Mouse (Mus musculus): Measurements from ENCODE around the gene Slc39a11. TPM values are rescaled to one million over a fixed set of nuclear protein-coding genes. Genes with fewer than 3 reads are reported as not detected.

Gene Slc39a11
- polyA plus RNA-seq, 1 experiment from 2014 or later: 21.8 TPM

DNA sequence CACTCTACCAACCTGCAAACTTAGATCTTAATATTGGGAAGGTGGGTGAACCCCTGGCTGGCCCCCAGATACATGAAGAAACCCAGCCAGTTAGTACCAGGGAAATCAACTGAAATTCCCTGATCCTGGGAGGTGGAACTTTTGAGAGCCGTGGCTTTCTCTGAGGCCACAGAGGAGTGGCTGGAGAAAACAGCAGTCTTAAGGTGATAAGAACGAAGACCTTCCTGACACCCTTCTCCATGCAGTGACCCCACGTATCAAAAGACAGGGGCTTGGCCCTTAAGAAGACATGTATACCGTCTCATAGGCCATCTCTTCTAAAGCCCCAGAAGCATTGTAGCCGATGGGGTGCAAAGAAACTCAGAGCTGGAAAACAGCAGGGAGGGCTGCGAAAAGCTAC lies 146.9 kb downstream of the Slc39a11 start:
- no peak for TF ChIP-seq CTCF (IDR thresholded peaks at IDR 0.05; ENCODE audit: low read depth)
- ATAC-seq (ENCODE audit: insufficient read depth): no peak
- Histone ChIP-seq H3K36me3 (ENCODE audit: insufficient read depth) (no peaks in the 10 kb centered on the region), H3K4me2 (no peak overlapping the region), H3K27ac (ENCODE audit: low read depth) (no peak overlapping the region), H3K9ac (no peak overlapping the region), H3K9me3 (ENCODE audit: low read depth, low read length) (no peaks in the 10 kb centered on the region), H3K4me3 (ENCODE audit: low read depth, low read length) (no peak overlapping the region), H3K4me1 (ENCODE audit: insufficient read depth) (no peaks in the 10 kb centered on the region), H3K27me3 (ENCODE audit: insufficient read depth, low read length) (no peaks in the 10 kb centered on the region)
- WGBS: 67% methylated on average over 6 of the region's 6 CpGs
- DNase-seq: no peak

- Histone ChIP-seq H3K36me3 (ENCODE audit: insufficient read depth) (no peaks in the 10 kb centered on the region), H3K9ac (no peak overlapping the region; the same call in 1 of the 2 replicates), H3K4me2 (no peak overlapping the region), H3K9me3 (ENCODE audit: low read depth, low read length) (no peaks in the 10 kb centered on the region), H3K27me3 (ENCODE audit: insufficient read depth, low read length) (no peaks in the 10 kb centered on the region), H3K27ac (ENCODE audit: low read depth) (no peak overlapping the region), H3K4me1 (ENCODE audit: insufficient read depth) (no peaks in the 10 kb centered on the region), H3K4me3 (ENCODE audit: low read depth, low read length) (no peak overlapping the region)
- DNase-seq (no peak), ATAC-seq (ENCODE audit: insufficient read depth) (no peak)
- 63% methylated on average over 20 of the region's 20 CpGs for WGBS
- no peak for TF ChIP-seq CTCF (IDR thresholded peaks at IDR 0.05; ENCODE audit: low read depth)
These were observed 149.1 kb downstream of the Slc39a11 start for GRCm38 (mm10) chr11:113500631-113501305.

- Histone ChIP-seq H3K4me2 (no peak overlapping the region), H3K27me3 (ENCODE audit: insufficient read depth, low read length) (no peaks in the 10 kb centered on the region), H3K9ac (no peak overlapping the region), H3K9me3 (ENCODE audit: low read depth, low read length) (no peaks in the 10 kb centered on the region), H3K27ac (ENCODE audit: low read depth) (no peak overlapping the region), H3K4me1 (ENCODE audit: insufficient read depth) (no peaks in the 10 kb centered on the region), H3K36me3 (ENCODE audit: insufficient read depth) (no peaks in the 10 kb centered on the region), H3K4me3 (ENCODE audit: low read depth, low read length) (no peak overlapping the region)
- DNase-seq (peak; percentile 41), ATAC-seq (ENCODE audit: insufficient read depth) (no peak)
- peak; percentile 66 for TF ChIP-seq CTCF (IDR thresholded peaks at IDR 0.05; ENCODE audit: low read depth)
- 65% methylated on average over 9 of the region's 9 CpGs for WGBS
These were observed 151.0 kb downstream of the Slc39a11 start for GRCm38 (mm10) chr11:113498889-113499288.

DNA sequence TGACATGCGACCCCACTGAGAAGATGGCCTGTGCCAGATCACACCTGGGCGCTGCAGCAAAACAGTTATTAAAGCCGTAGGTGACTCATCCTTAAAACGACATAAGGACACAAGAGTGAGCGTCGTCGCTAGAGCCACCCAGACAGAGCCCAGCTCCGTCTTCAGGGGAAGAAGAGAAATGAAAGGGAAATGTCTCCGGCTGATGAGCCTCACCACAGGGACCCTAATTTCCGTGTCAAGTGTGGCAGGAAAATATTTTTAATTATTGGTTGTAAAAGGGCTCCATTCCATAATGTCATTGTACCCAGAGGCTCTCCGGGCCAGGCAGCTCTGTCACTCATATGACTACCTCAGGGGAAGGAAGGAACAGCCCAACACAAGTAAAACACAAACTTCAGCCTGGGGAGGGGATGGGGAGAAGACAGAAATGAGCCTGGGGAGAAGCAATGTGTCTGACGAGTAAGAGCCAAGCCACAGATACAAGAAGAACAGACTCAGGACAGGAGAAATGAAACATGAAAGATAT lies 155.8 kb downstream of the Slc39a11 start:
- no peaks in the 10 kb centered on the region for H3K36me3 ChIP-seq (ENCODE audit: insufficient read depth)
- no peak overlapping the region for H3K4me2 ChIP-seq
- WGBS: 82% methylated on average over 12 of the region's 12 CpGs
- no peak for TF ChIP-seq CTCF (IDR thresholded peaks at IDR 0.05; ENCODE audit: low read depth)
- no peak overlapping the region for H3K27ac ChIP-seq (ENCODE audit: low read depth)
- H3K27me3 ChIP-seq (ENCODE audit: insufficient read depth, low read length): no peaks in the 10 kb centered on the region
- H3K9ac ChIP-seq: no peak overlapping the region
- no peak for ATAC-seq (ENCODE audit: insufficient read depth)
- no peak overlapping the region for H3K4me3 ChIP-seq (ENCODE audit: low read depth, low read length)
- no peak for DNase-seq
- no peaks in the 10 kb centered on the region for H3K9me3 ChIP-seq (ENCODE audit: low read depth, low read length)
- peaks cover 2% of the 10 kb centered on the region; the same call in 1 of the 2 replicates for H3K4me1 ChIP-seq (ENCODE audit: insufficient read depth)

- Histone ChIP-seq H3K4me3 (ENCODE audit: low read depth, low read length) (no peak overlapping the region), H3K27me3 (ENCODE audit: insufficient read depth, low read length) (no peaks in the 10 kb centered on the region), H3K4me1 (ENCODE audit: insufficient read depth) (peaks cover 2% of the 10 kb centered on the region; the same call in 1 of the 2 replicates), H3K27ac (ENCODE audit: low read depth) (peak overlapping the region; percentile 15; the same call in 1 of the 2 replicates), H3K9me3 (ENCODE audit: low read depth, low read length) (no peaks in the 10 kb centered on the region), H3K36me3 (ENCODE audit: insufficient read depth) (no peaks in the 10 kb centered on the region), H3K4me2 (no peak overlapping the region), H3K9ac (no peak overlapping the region)
- ATAC-seq (ENCODE audit: insufficient read depth) (no peak), DNase-seq (peak; percentile 39)
- no peak for TF ChIP-seq CTCF (IDR thresholded peaks at IDR 0.05; ENCODE audit: low read depth)
- 52% methylated on average over 20 of the region's 20 CpGs for WGBS
These were observed 159.1 kb downstream of the Slc39a11 start for GRCm38 (mm10) chr11:113490530-113491520.

DNA sequence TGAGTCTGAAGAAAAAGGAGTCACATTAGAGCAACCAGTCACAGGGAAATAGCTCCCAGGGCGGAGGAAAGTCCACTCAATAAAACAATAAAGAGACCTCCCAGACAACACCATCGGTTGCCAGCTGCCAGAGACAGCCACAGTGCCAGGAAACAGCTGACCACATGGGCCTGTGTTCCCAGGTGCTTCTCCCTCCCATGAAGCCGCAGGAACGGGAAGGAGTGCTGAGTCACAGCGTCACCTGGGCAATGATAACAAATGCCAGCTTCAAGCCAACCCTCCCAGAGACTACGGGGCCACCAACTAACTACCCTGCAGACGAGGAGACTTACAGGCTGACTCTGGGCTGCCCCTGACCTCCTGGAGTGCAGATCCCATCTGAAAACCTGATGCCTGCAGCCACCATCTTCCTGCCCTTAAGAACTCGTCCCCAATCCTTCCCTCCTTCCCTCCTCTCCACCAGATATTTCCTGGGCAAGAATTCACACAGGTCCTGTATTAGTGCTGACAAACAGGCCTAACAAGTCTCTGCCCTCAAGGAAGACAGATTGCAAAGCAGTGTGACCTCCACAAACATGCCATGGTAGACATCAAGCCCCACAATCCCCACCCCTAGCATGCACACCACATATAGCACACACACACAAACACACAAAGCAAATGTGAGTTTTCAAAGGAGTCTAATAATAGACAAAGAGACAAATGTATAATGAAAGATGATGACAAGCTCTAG lies 162.1 kb downstream of the Slc39a11 start:
- ATAC-seq (ENCODE audit: insufficient read depth): no peak
- TF ChIP-seq CTCF (IDR thresholded peaks at IDR 0.05; ENCODE audit: low read depth): no peak
- Histone ChIP-seq H3K36me3 (ENCODE audit: insufficient read depth) (no peaks in the 10 kb centered on the region), H3K4me2 (no peak overlapping the region), H3K4me1 (ENCODE audit: insufficient read depth) (peaks cover 2% of the 10 kb centered on the region; the same call in 1 of the 2 replicates), H3K27ac (ENCODE audit: low read depth) (no peak overlapping the region), H3K27me3 (ENCODE audit: insufficient read depth, low read length) (no peaks in the 10 kb centered on the region), H3K4me3 (ENCODE audit: low read depth, low read length) (no peak overlapping the region), H3K9me3 (ENCODE audit: low read depth, low read length) (no peaks in the 10 kb centered on the region), H3K9ac (no peak overlapping the region)
- no peak for DNase-seq
- WGBS: 57% methylated on average over 8 of the region's 8 CpGs

Data from lung, embryonic 14.5 days (tissue).